Mouse (Mus musculus): Measurements from ENCODE around the gene Sptbn4. TPM values are rescaled to one million over a fixed set of nuclear protein-coding genes. Genes with fewer than 3 reads are reported as not detected.

The Sptbn4 gene
- polyA plus RNA-seq, 1 experiment from 2014 or later: 0.57 TPM

DNA sequence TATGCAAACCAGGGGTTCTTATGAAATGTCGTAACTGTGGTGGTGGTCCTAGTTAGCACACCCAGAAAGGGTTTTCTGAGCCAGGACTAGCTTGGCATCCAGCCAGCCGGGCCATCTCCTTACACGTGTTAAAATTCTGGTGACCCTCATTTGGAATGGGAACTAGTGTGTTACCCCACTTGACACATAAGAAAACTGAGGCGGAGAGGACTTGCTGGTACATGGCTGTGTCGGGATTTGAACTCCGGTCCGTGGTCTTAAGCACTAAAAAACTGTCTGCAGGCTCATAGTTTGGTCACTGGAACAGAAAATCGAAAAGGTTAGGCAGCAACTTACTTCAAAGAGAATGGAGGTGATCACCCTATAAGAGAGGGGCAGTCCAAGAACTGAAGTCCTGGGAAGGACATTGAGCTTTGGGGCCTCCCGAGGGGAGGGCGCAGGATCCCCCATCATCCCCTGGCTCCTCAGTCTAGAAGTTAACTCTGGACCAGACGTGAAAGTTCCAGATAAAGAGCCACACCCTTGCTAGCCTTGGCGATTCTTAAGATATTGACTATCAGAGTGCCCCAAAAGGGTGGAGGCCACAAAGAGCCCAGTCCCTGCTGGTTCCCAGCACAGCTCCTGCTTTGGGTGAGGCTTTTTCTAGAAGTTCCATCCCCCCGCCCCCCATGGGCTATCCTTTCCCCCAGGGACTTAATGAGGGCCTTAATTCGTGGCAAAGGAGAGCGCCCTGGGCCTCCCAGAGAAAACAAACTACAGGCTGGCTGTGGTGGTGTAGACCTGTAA lies 1.1 kb upstream of the Sptbn4 start:
- Histone ChIP-seq H3K4me2 (replicated peaks; ENCODE audit: low read depth, low read length) (peak overlapping the region; percentile 84), H3K4me3 (ENCODE audit: low read depth, low read length) (peak overlapping the region; percentile 43), H3K4me1 (replicated peaks; ENCODE audit: control insufficient read depth, insufficient read depth, low read length) (no peaks in the 10 kb centered on the region; the same call in none of the 2 replicates), H3K9ac (ENCODE audit: low read depth, low read length) (peak overlapping the region; percentile 33; the same call in 1 of the 2 replicates), H3K27ac (ENCODE audit: low read depth, low read length) (no peak overlapping the region), H3K36me3 (ENCODE audit: control insufficient read depth, insufficient read depth, low read length) (no peaks in the 10 kb centered on the region), H3K27me3 (ENCODE audit: control insufficient read depth, insufficient read depth, low read length) (peaks cover 18% of the 10 kb centered on the region), H3K9me3 (ENCODE audit: control insufficient read depth, low read length) (no peaks in the 10 kb centered on the region)
- DNase-seq (ENCODE audit: low spot score): no peak
- 58% methylated on average over 15 of the region's 15 CpGs for WGBS
- no peak for ATAC-seq (ENCODE audit: low FRiP score)

DNA sequence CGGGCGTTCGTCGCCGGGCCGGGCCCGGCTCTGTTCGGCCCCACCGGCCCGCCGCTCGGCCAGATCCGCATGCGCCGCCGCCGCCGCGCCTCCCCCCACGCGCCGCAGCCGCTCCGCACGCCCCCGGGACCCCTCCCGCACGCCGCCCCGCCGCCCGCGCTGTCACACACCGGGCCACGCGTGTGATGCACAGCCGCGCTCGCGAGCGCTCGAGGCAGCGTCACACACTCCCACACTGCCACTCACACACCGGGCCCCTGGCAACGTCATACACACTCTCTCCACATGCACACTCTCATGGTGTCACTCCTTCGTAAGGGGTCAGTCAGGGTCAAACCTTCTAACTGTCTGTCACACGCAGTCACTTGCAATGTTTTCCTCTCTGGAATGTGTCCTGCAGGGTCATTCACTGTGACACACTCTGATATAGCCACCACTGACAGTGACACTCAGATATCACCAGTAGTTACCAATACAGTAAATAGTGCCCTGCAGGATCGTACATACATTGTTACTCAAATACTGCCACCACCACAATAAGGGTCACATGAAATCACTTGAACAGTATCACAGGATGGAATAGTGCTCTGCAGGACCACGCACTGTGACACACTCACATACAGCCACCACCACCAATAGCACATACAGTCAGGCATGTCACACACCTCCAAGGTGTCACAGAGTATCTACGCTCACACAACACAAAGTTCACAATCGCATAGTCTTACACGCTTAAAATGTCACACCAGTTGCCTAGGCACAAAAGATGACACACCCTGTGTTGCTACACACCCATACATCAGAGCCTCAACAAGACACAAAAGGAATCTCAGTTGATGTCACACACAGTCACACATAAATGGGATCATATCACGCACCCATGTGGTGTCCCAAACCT lies 716 bp downstream of the Sptbn4 start:
- H3K4me2 ChIP-seq (replicated peaks; ENCODE audit: low read depth, low read length): peak overlapping the region; percentile 84
- peak overlapping the region; percentile 70 for H3K9ac ChIP-seq (ENCODE audit: low read depth, low read length)
- H3K36me3 ChIP-seq (ENCODE audit: control insufficient read depth, insufficient read depth, low read length): no peaks in the 10 kb centered on the region
- H3K9me3 ChIP-seq (ENCODE audit: control insufficient read depth, low read length): no peaks in the 10 kb centered on the region
- peak overlapping the region; percentile 45 for H3K4me3 ChIP-seq (ENCODE audit: low read depth, low read length)
- no peaks in the 10 kb centered on the region; the same call in none of the 2 replicates for H3K4me1 ChIP-seq (replicated peaks; ENCODE audit: control insufficient read depth, insufficient read depth, low read length)
- WGBS: 14% methylated on average over 32 of the region's 53 CpGs
- ATAC-seq (ENCODE audit: low FRiP score) (0 out of 2 replicates have a peak, but pooled peaks have one; percentile 8), DNase-seq (ENCODE audit: low spot score) (peak; percentile 52)
- H3K27ac ChIP-seq (ENCODE audit: low read depth, low read length): no peak overlapping the region
- peaks cover 18% of the 10 kb centered on the region for H3K27me3 ChIP-seq (ENCODE audit: control insufficient read depth, insufficient read depth, low read length)

- DNase-seq (ENCODE audit: low spot score): peak; percentile 35
Measured at GRCm38 (mm10) chr7:27446051-27446450, 1.4 kb downstream of the Sptbn4 start.

DNA sequence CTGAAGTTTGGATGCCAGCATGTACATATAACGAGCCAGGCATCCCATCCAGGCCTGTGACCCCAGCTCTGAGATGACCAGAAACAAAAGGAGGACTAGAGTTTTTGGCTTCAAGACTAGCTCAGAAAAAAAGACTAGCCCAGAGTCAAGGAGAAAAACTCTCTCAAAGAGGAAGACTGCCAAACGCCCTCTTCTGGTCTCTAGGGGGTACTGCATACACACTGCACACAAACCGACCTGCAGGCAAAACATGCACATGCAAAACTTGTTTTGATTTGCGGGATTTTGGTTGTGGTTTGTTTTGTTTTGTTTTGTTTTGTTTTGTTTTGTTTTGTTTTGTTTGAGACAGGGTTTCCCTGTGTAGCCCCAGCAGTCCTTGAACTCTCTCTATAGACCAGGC lies 7.5 kb downstream of the Sptbn4 start:
- H3K9me3 ChIP-seq (ENCODE audit: control insufficient read depth, low read length): no peaks in the 10 kb centered on the region
- H3K9ac ChIP-seq (ENCODE audit: low read depth, low read length): no peak overlapping the region
- ATAC-seq (ENCODE audit: low FRiP score) (no peak), DNase-seq (ENCODE audit: low spot score) (no peak)
- 79% methylated on average over 4 of the region's 4 CpGs for WGBS
- H3K4me3 ChIP-seq (ENCODE audit: low read depth, low read length): no peak overlapping the region
- no peak overlapping the region for H3K27ac ChIP-seq (ENCODE audit: low read depth, low read length)
- no peaks in the 10 kb centered on the region for H3K36me3 ChIP-seq (ENCODE audit: control insufficient read depth, insufficient read depth, low read length)
- H3K27me3 ChIP-seq (ENCODE audit: control insufficient read depth, insufficient read depth, low read length): no peaks in the 10 kb centered on the region
- H3K4me1 ChIP-seq (replicated peaks; ENCODE audit: control insufficient read depth, insufficient read depth, low read length): no peaks in the 10 kb centered on the region
- no peak overlapping the region for H3K4me2 ChIP-seq (replicated peaks; ENCODE audit: low read depth, low read length)

More at GRCm38 (mm10) chr7:27446051-27446450, 1.4 kb downstream of the Sptbn4 start:
- H3K36me3 ChIP-seq (ENCODE audit: control insufficient read depth, insufficient read depth, low read length): no peaks in the 10 kb centered on the region
- peak overlapping the region; percentile 84 for H3K4me2 ChIP-seq (replicated peaks; ENCODE audit: low read depth, low read length)
- 4% methylated on average over 15 of the region's 18 CpGs for WGBS
- ATAC-seq (ENCODE audit: low FRiP score): no peak
- no peaks in the 10 kb centered on the region; the same call in none of the 2 replicates for H3K4me1 ChIP-seq (replicated peaks; ENCODE audit: control insufficient read depth, insufficient read depth, low read length)
- H3K9ac ChIP-seq (ENCODE audit: low read depth, low read length): peak overlapping the region; percentile 70
- H3K27ac ChIP-seq (ENCODE audit: low read depth, low read length): no peak overlapping the region
- H3K4me3 ChIP-seq (ENCODE audit: low read depth, low read length): peak overlapping the region; percentile 45
- no peaks in the 10 kb centered on the region for H3K9me3 ChIP-seq (ENCODE audit: control insufficient read depth, low read length)
- peaks cover 18% of the 10 kb centered on the region for H3K27me3 ChIP-seq (ENCODE audit: control insufficient read depth, insufficient read depth, low read length)

DNA sequence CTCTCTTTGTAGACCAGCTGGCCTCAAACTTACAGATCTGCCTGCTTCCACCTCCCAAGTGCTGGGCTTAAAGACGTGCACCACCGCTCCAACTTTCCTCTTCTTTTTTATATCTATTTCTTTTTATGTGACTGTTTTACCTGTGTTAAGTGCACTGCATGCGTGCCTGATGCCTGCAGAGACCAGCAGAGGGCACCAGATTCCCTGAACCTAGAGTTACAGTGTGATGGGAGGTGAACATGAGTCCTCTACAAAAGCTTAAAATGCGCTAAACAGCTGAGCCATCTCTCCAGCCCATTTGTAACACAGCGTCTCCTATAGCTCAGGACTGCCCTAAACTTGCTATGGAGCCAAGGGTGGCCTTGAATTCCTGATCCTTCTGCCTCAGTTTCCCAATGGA lies 9.9 kb downstream of the Sptbn4 start:
- Histone ChIP-seq H3K4me1 (replicated peaks; ENCODE audit: control insufficient read depth, insufficient read depth, low read length) (no peaks in the 10 kb centered on the region), H3K36me3 (ENCODE audit: control insufficient read depth, insufficient read depth, low read length) (no peaks in the 10 kb centered on the region), H3K9ac (ENCODE audit: low read depth, low read length) (no peak overlapping the region), H3K4me3 (ENCODE audit: low read depth, low read length) (no peak overlapping the region), H3K4me2 (replicated peaks; ENCODE audit: low read depth, low read length) (no peak overlapping the region), H3K27me3 (ENCODE audit: control insufficient read depth, insufficient read depth, low read length) (peaks cover 5% of the 10 kb centered on the region), H3K9me3 (ENCODE audit: control insufficient read depth, low read length) (no peaks in the 10 kb centered on the region), H3K27ac (ENCODE audit: low read depth, low read length) (no peak overlapping the region)
- DNase-seq (ENCODE audit: low spot score) (peak; percentile 36), ATAC-seq (ENCODE audit: low FRiP score) (no peak)
- 56% methylated on average over 5 of the region's 5 CpGs for WGBS

DNA sequence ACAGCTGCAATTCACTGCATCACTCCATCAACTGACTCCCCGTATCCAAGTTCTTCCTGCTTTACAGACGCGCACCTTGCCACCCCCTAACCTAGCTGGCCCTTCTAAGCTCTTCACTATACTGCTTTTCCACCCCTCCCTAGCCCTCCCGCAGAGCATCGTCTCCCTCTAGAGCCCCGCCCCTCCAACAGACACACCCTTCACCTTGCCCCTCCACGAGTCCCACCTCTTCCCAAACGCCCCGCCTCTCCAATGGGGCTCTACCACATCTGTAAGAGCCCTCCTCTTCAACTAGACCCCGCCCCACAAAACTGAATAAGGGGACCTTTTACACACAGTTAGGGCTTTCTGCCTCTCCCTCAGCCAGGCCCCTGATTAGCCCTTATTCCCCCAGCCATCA lies 13.7 kb downstream of the Sptbn4 start:
- Histone ChIP-seq H3K27me3 (ENCODE audit: control insufficient read depth, insufficient read depth, low read length) (peaks cover 5% of the 10 kb centered on the region), H3K4me1 (replicated peaks; ENCODE audit: control insufficient read depth, insufficient read depth, low read length) (no peaks in the 10 kb centered on the region), H3K27ac (ENCODE audit: low read depth, low read length) (no peak overlapping the region), H3K4me2 (replicated peaks; ENCODE audit: low read depth, low read length) (no peak overlapping the region), H3K4me3 (ENCODE audit: low read depth, low read length) (no peak overlapping the region), H3K9ac (ENCODE audit: low read depth, low read length) (no peak overlapping the region), H3K9me3 (ENCODE audit: control insufficient read depth, low read length) (no peaks in the 10 kb centered on the region), H3K36me3 (ENCODE audit: control insufficient read depth, insufficient read depth, low read length) (no peaks in the 10 kb centered on the region)
- 11% methylated on average over 10 of the region's 10 CpGs for WGBS
- no peak for ATAC-seq (ENCODE audit: low FRiP score)
- DNase-seq (ENCODE audit: low spot score): no peak

GRCm38 (mm10) chr7:27433349-27433748 lies 14.1 kb downstream of the Sptbn4 start:
- H3K9me3 ChIP-seq (ENCODE audit: control insufficient read depth, low read length): no peaks in the 10 kb centered on the region
- H3K27ac ChIP-seq (ENCODE audit: low read depth, low read length): no peak overlapping the region
- H3K36me3 ChIP-seq (ENCODE audit: control insufficient read depth, insufficient read depth, low read length): no peaks in the 10 kb centered on the region
- no peaks in the 10 kb centered on the region for H3K4me1 ChIP-seq (replicated peaks; ENCODE audit: control insufficient read depth, insufficient read depth, low read length)
- H3K9ac ChIP-seq (ENCODE audit: low read depth, low read length): no peak overlapping the region
- WGBS: 26% methylated on average over 10 of the region's 10 CpGs
- ATAC-seq (ENCODE audit: low FRiP score) (no peak), DNase-seq (ENCODE audit: low spot score) (no peak)
- no peak overlapping the region for H3K4me3 ChIP-seq (ENCODE audit: low read depth, low read length)
- peaks cover 5% of the 10 kb centered on the region for H3K27me3 ChIP-seq (ENCODE audit: control insufficient read depth, insufficient read depth, low read length)
- no peak overlapping the region for H3K4me2 ChIP-seq (replicated peaks; ENCODE audit: low read depth, low read length)

DNA sequence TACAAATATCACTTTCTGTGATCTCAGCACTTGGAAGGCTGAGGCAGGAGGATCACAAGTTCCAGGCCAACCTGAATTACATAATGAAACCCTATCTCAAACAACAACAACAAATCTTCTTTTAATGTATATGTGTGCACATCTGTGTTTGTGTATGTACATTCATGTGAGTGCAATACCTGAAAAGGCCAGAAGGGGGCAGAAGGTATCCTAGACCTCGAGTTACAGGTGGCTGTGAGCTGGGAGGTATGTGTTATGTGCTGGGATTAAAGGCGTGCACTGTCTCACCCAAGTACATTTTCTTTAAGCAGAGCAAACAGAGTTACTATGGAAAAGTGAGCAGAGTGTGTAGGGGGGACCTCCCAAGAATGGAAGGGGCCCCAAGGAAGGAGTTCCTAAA lies 18.4 kb downstream of the Sptbn4 start:
- H3K4me3 ChIP-seq (ENCODE audit: low read depth, low read length): no peak overlapping the region
- H3K9me3 ChIP-seq (ENCODE audit: control insufficient read depth, low read length): no peaks in the 10 kb centered on the region
- H3K27ac ChIP-seq (ENCODE audit: low read depth, low read length): no peak overlapping the region
- H3K4me1 ChIP-seq (replicated peaks; ENCODE audit: control insufficient read depth, insufficient read depth, low read length): no peaks in the 10 kb centered on the region
- no peak overlapping the region for H3K4me2 ChIP-seq (replicated peaks; ENCODE audit: low read depth, low read length)
- 70% methylated on average over 2 of the region's 2 CpGs for WGBS
- no peak for DNase-seq (ENCODE audit: low spot score)
- no peaks in the 10 kb centered on the region for H3K36me3 ChIP-seq (ENCODE audit: control insufficient read depth, insufficient read depth, low read length)
- no peak for ATAC-seq (ENCODE audit: low FRiP score)
- no peak overlapping the region for H3K9ac ChIP-seq (ENCODE audit: low read depth, low read length)
- H3K27me3 ChIP-seq (ENCODE audit: control insufficient read depth, insufficient read depth, low read length): no peaks in the 10 kb centered on the region; the same call in none of the 2 replicates
